Mouse (Mus musculus): ENCODE measurements around the gene Prss36. TPM values are rescaled to one million over a fixed set of nuclear protein-coding genes. Genes with fewer than 3 reads are reported as not detected.

Gene Prss36
- total and polyA plus RNA-seq, 3 experiments, result 6.1 to 8.3 (median 7.7) TPM

DNA sequence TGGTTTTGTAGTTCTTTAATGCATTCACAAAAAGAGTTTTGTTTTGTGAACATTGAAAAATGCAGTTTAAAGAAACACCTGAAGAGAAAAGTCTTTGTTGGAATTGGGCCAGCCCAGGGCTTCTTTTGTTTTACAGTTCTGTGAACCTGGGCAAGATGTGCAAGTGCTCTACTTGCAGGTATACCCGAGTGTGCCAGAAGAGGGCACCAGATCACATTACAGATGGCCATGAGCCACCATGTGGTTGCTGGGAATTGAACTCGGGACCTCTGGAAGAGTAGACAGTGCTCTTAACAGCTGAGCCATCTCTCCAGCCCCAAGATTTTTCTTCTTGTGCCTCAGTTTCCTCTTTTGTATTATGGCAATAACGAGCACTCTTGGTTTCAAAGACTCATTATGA lies 28.3 kb downstream of the Prss36 start:
- in situ Hi-C loops (cut with MboI; ENCODE audit: low pct_ligation_motif_present, low pct_unique_long_range_greater_than_20kb, low sequenced_read_pairs), result no loop called here
- Histone ChIP-seq H3K9me3 (replicated peaks; ENCODE audit: low read length) (no peaks in the 10 kb centered on the region), H3K36me3 (replicated peaks in 1 of 2; ENCODE audit: control insufficient read depth in 1 of 2, insufficient read depth in 1 of 2, low read length in 1 of 2) (peaks cover 12 to 37% of the 10 kb centered on the region in 2 experiments), H3K79me2 (replicated peaks; ENCODE audit: control insufficient read depth, extremely low read depth, insufficient read depth, poor library complexity, severe bottlenecking) (peaks cover 4% of the 10 kb centered on the region; the same call in 1 of the 2 replicates), H3K27ac (ENCODE audit: insufficient read depth, low read depth) (no peak overlapping the region), H3K4me1 (ENCODE audit: control insufficient read depth in 1 of 2, insufficient read depth in 2 of 2) (peaks cover 8 to 43% of the 10 kb centered on the region in 2 experiments), H3K4me3 (replicated peaks in 1 of 3; ENCODE audit: low read depth in 2 of 3, low read length in 2 of 3, poor library complexity in 1 of 3) (no peak overlapping the region), H3K4me2 (ENCODE audit: insufficient read depth, low read depth, poor library complexity, severe bottlenecking) (no peak overlapping the region), H3K9ac (ENCODE audit: insufficient read depth, low read depth) (no peak overlapping the region), H3K27me3 (replicated peaks) (no peaks in the 10 kb centered on the region)
- TF ChIP-seq UBTF (IDR thresholded peaks at IDR 0.05; ENCODE audit: low read depth, low read length) (no peak), ZKSCAN1 (IDR thresholded peaks at IDR 0.05; ENCODE audit: borderline replicate concordance, low read depth, low read length) (no peak), CHD1 (IDR thresholded peaks at IDR 0.05; ENCODE audit: low read depth, low read length) (no peak), CTCF (conservative IDR thresholded peaks at IDR 0.05 in 1 of 2, IDR thresholded peaks at IDR 0.05 in 1 of 2; ENCODE audit: low read depth in 2 of 2, low read length in 2 of 2) (peak; percentile 41 to 67), POLR2A (IDR thresholded peaks at IDR 0.05; ENCODE audit: low read depth, low read length) (no peak), RAD21 (IDR thresholded peaks at IDR 0.05; ENCODE audit: low read depth, low read length) (peak; percentile 34), MAFK (IDR thresholded peaks at IDR 0.05; ENCODE audit: insufficient replicate concordance, low read length) (no peak), SMC3 (IDR thresholded peaks at IDR 0.05; ENCODE audit: low read depth, low read length) (peak; percentile 44), MAX (IDR thresholded peaks at IDR 0.05; ENCODE audit: low read length) (no peak), MYC (IDR thresholded peaks at IDR 0.05; ENCODE audit: low read depth, low read length) (peak; percentile 92), KAT2A (IDR thresholded peaks at IDR 0.05; ENCODE audit: insufficient replicate concordance, low read length) (no peak)
- DNase-seq (ENCODE audit: extremely low read depth), result peak; percentile 67
- dilution Hi-C loops (cut with MboI; ENCODE audit: extremely low pct_ligation_motif_present, extremely low pct_unique_long_range_greater_than_20kb, low sequenced_read_pairs), result no loop called here

DNA sequence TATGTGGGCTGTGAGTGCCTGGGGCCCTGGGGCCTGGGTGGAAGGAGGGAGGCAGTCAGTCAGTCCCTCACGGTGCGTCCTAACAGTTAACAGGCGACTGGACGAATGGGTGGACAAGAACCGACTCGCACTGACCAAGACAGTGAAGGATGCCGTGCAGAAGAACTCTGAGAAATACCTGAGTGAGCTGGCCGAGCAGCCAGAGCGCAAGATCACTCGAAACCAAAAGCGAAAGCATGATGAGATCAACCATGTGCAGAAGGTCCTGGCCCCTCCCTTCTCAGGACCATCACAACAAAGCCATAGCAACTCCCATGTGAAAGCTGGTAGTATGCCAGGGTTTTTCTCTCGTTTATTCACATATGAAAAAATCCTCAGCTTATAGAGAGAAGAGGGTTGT lies 31.2 kb downstream of the Prss36 start:
- in situ Hi-C loops (cut with MboI; ENCODE audit: low pct_ligation_motif_present, low pct_unique_long_range_greater_than_20kb, low sequenced_read_pairs), result no loop called here
- Histone ChIP-seq H3K79me2 (replicated peaks; ENCODE audit: control insufficient read depth, extremely low read depth, insufficient read depth, poor library complexity, severe bottlenecking) (peaks cover 11% of the 10 kb centered on the region; the same call in 1 of the 2 replicates), H3K36me3 (replicated peaks in 1 of 2; ENCODE audit: control insufficient read depth in 1 of 2, insufficient read depth in 1 of 2, low read length in 1 of 2) (peaks cover 8 to 32% of the 10 kb centered on the region in 2 experiments)
- TF ChIP-seq RCOR1 (conservative IDR thresholded peaks at IDR 0.05; ENCODE audit: low read depth, low read length) (no peak), MEF2A (IDR thresholded peaks at IDR 0.05; ENCODE audit: borderline replicate concordance, low read depth, low read length) (no peak), UBTF (IDR thresholded peaks at IDR 0.05; ENCODE audit: low read depth, low read length) (no peak), KAT2A (IDR thresholded peaks at IDR 0.05; ENCODE audit: insufficient replicate concordance, low read length) (0 out of 2 replicates have a peak, but pooled peaks have one; percentile 7), IRF4 (IDR thresholded peaks at IDR 0.05; ENCODE audit: low read depth, low read length) (peak; percentile 75), NRF1 (IDR thresholded peaks at IDR 0.05; ENCODE audit: low read depth, low read length) (peak; percentile 45; the same call in 1 of the 2 replicates), MYC (IDR thresholded peaks at IDR 0.05; ENCODE audit: low read depth, low read length) (peak; percentile 97), HCFC1 (IDR thresholded peaks at IDR 0.05; ENCODE audit: low read depth, low read length) (no peak; the same call in 1 of the 2 replicates), ETS1 (conservative IDR thresholded peaks at IDR 0.05; ENCODE audit: low read depth, low read length) (peak; percentile 88), TCF12 (IDR thresholded peaks at IDR 0.05; ENCODE audit: low read depth, low read length) (peak; percentile 66; the same call in 1 of the 2 replicates), POLR2AphosphoS2 (IDR thresholded peaks at IDR 0.05; ENCODE audit: low read depth, low read length) (no peak), ZMIZ1 (IDR thresholded peaks at IDR 0.05; ENCODE audit: low read depth, low read length) (0 out of 2 replicates have a peak, but pooled peaks have one; percentile 63), POLR2A (IDR thresholded peaks at IDR 0.05; ENCODE audit: low read depth, low read length) (peak; percentile 63), BHLHE40 (IDR thresholded peaks at IDR 0.05; ENCODE audit: low read depth, low read length) (peak; percentile 55), JUND (conservative IDR thresholded peaks at IDR 0.05; ENCODE audit: low read depth, low read length) (peak; percentile 49), MAZ (IDR thresholded peaks at IDR 0.05; ENCODE audit: low read depth, low read length) (peak; percentile 73; the same call in 1 of the 2 replicates), MXI1 (IDR thresholded peaks at IDR 0.05; ENCODE audit: low read depth, low read length) (peak; percentile 95), MAX (IDR thresholded peaks at IDR 0.05; ENCODE audit: low read length) (peak; percentile 94), CHD2 (IDR thresholded peaks at IDR 0.05; ENCODE audit: low read length) (no peak), USF2 (conservative IDR thresholded peaks at IDR 0.05; ENCODE audit: low read depth, low read length) (no peak), SIN3A (IDR thresholded peaks at IDR 0.05; ENCODE audit: low read length) (peak; percentile 95), MAFK (IDR thresholded peaks at IDR 0.05; ENCODE audit: insufficient replicate concordance, low read length) (no peak), CHD1 (IDR thresholded peaks at IDR 0.05; ENCODE audit: low read depth, low read length) (no peak), JUN (IDR thresholded peaks at IDR 0.05; ENCODE audit: insufficient read depth, low read depth, low read length) (peak; percentile 40; the same call in 1 of the 2 replicates), TBP (conservative IDR thresholded peaks at IDR 0.05; ENCODE audit: low read depth, low read length) (no peak), RAD21 (IDR thresholded peaks at IDR 0.05; ENCODE audit: low read depth, low read length) (no peak), ZNF384 (IDR thresholded peaks at IDR 0.05; ENCODE audit: low read depth, low read length) (no peak; the same call in 1 of the 2 replicates), EP300 (IDR thresholded peaks at IDR 0.05; ENCODE audit: low read length) (peak; percentile 1; the same call in 1 of the 2 replicates)

More for the DNA sequence above, 31.2 kb downstream of the Prss36 start:
- DNase-seq (ENCODE audit: extremely low read depth), result peak; percentile 89
- peak overlapping the region; percentile 62 to 68 (median 65) for H3K4me3 ChIP-seq (replicated peaks in 1 of 3; ENCODE audit: low read depth in 2 of 3, low read length in 2 of 3, poor library complexity in 1 of 3)
- peak overlapping the region; percentile 93 for H3K27ac ChIP-seq (ENCODE audit: insufficient read depth, low read depth)
- peak overlapping the region; percentile 84 for H3K4me2 ChIP-seq (ENCODE audit: insufficient read depth, low read depth, poor library complexity, severe bottlenecking)
- dilution Hi-C loops (cut with MboI; ENCODE audit: extremely low pct_ligation_motif_present, extremely low pct_unique_long_range_greater_than_20kb, low sequenced_read_pairs), result no loop called here
- H3K9ac ChIP-seq (ENCODE audit: insufficient read depth, low read depth), result peak overlapping the region; percentile 87
- H3K27me3 ChIP-seq (replicated peaks), result no peaks in the 10 kb centered on the region
- H3K9me3 ChIP-seq (replicated peaks; ENCODE audit: low read length), result no peaks in the 10 kb centered on the region
- peaks cover 3 to 31% of the 10 kb centered on the region in 2 experiments; a peak in 3 of 4 replicates for H3K4me1 ChIP-seq (ENCODE audit: control insufficient read depth in 1 of 2, insufficient read depth in 2 of 2)
